Mouse (Mus musculus) limb, embryonic 11.5 days (tissue): ENCODE results near the gene Smad6. TPM values are rescaled to one million over a fixed set of nuclear protein-coding genes. Genes with fewer than 3 reads are reported as not detected.
A peak's percentile ranks its signal among the peaks of the same experiment; 100 is the strongest.

Source experiments
- ATAC-seq: fragments of 200-750 bp; cut with Nextera tagmentation; 2 replicates; pipeline ENCODE4 v1.8.0; 2017; ENCODE audit warnings: low read depth; ENCODE audit not compliant: insufficient number of reproducible peaks, low FRiP score, low TSS enrichment
- DNase-seq: peaks from one replicate; pipeline ENCODE4 v3.0.0-alpha.2; 2015; ENCODE audit warnings: low spot score
- H3K27ac ChIP-seq: fragments of 300-500 bp; sonication (generic); replicated peaks from 2 replicates; pipeline ENCODE4 v1.5.1; 2014; ENCODE audit warnings: low read depth, mild to moderate bottlenecking, low read length
- H3K27me3 ChIP-seq: fragments of 300-500 bp; sonication (generic); 2 replicates; pipeline ENCODE4 v1.6.1; 2014; ENCODE audit warnings: mild to moderate bottlenecking, low read length, mixed read lengths; ENCODE audit not compliant: control insufficient read depth, insufficient read depth
- H3K36me3 ChIP-seq: fragments of 300-500 bp; sonication (generic); 2 replicates; pipeline ENCODE4 v1.6.1; 2014; ENCODE audit warnings: mild to moderate bottlenecking, low read length, moderate library complexity, mixed read lengths; ENCODE audit not compliant: control insufficient read depth, insufficient read depth
- H3K4me1 ChIP-seq: fragments of 300-500 bp; sonication (generic); 2 replicates; pipeline ENCODE4 v1.6.1; 2014; ENCODE audit warnings: low read length, mixed read lengths; ENCODE audit not compliant: control insufficient read depth, insufficient read depth
- H3K4me2 ChIP-seq: fragments of 300-500 bp; sonication (generic); 2 replicates; pipeline ENCODE4 v1.6.1; 2014; ENCODE audit warnings: low read depth, mild to moderate bottlenecking, moderate library complexity; ENCODE audit not compliant: severe bottlenecking
- H3K4me3 ChIP-seq: fragments of 300-500 bp; sonication (generic); 2 replicates; pipeline ENCODE4 v1.5.1; 2014; ENCODE audit warnings: low read depth, low read length
- H3K9ac ChIP-seq: fragments of 300-500 bp; sonication (generic); 2 replicates; pipeline ENCODE4 v1.6.1; 2014; ENCODE audit warnings: mild to moderate bottlenecking, low read length
- H3K9me3 ChIP-seq: fragments of 300-500 bp; sonication (generic); 2 replicates; pipeline ENCODE4 v1.6.1; 2016; ENCODE audit warnings: low read length; ENCODE audit not compliant: control insufficient read depth
- WGBS: fragments of 180-500 bp; shearing (Covaris S2); extraction: QIAGEN DNeasy Blood & Tissue Kit; methylation state at CpG from one replicate; pipeline ENCODE4 v1.1.7; 2014; 5-methylcytosine and 5-hydroxymethylcytosine counted together
- polyA plus RNA-seq: library from polyadenylated mRNA; unstranded; fragments of >200 nt; fragmentation: Nextera tagmentation; extraction: Ambion mirVana; gene quantifications from 2 replicates; pipeline ENCODE4 v1.2.1, GENCODE M21; 2014

Smad6 gene
- polyA plus RNA-seq, 1 experiment from 2014 or later, result 12.3 TPM

GRCm38 (mm10) chr9:64053786-64054185 is 31.9 kb upstream of the Smad6 start:
- Histone ChIP-seq H3K9ac (no peak overlapping the region), H3K27ac (no peak overlapping the region), H3K36me3 (no peaks in the 10 kb centered on the region), H3K4me3 (no peak overlapping the region), H3K27me3 (no peaks in the 10 kb centered on the region), H3K4me2 (no peak overlapping the region), H3K4me1 (peaks cover 33% of the 10 kb centered on the region), H3K9me3 (no peaks in the 10 kb centered on the region)
- DNase-seq (no peak), ATAC-seq (no peak)
- WGBS, result 42% methylated on average over 4 of the region's 4 CpGs

- Histone ChIP-seq H3K27me3 (no peaks in the 10 kb centered on the region), H3K4me3 (no peak overlapping the region), H3K36me3 (no peaks in the 10 kb centered on the region), H3K27ac (no peak overlapping the region), H3K9ac (no peak overlapping the region), H3K9me3 (no peaks in the 10 kb centered on the region), H3K4me1 (peaks cover 22% of the 10 kb centered on the region), H3K4me2 (no peak overlapping the region)
- DNase-seq, result no peak
- 88% methylated on average over 2 of the region's 2 CpGs for WGBS
- ATAC-seq, result no peak
Observed at GRCm38 (mm10) chr9:64051241-64051640, 29.4 kb upstream of the Smad6 start.

GRCm38 (mm10) chr9:64050513-64051065 is 28.7 kb upstream of the Smad6 start:
- Histone ChIP-seq H3K27me3 (no peaks in the 10 kb centered on the region), H3K27ac (peak overlapping the region; percentile 47), H3K9ac (no peak overlapping the region), H3K4me3 (peak overlapping the region; percentile 29; the same call in 1 of the 2 replicates), H3K4me2 (peak overlapping the region; percentile 62; the same call in 1 of the 2 replicates), H3K4me1 (peaks cover 19% of the 10 kb centered on the region), H3K36me3 (no peaks in the 10 kb centered on the region), H3K9me3 (no peaks in the 10 kb centered on the region)
- no peak for DNase-seq
- ATAC-seq, result no peak
- 33% methylated on average over 8 of the region's 8 CpGs for WGBS

- peak overlapping the region; percentile 47 for H3K27ac ChIP-seq
- peaks cover 21% of the 10 kb centered on the region for H3K4me1 ChIP-seq
- no peaks in the 10 kb centered on the region for H3K36me3 ChIP-seq
- 10% methylated on average over 32 of the region's 32 CpGs for WGBS
- no peaks in the 10 kb centered on the region for H3K9me3 ChIP-seq
- H3K4me2 ChIP-seq, result peak overlapping the region; percentile 62
- DNase-seq (peak; percentile 82), ATAC-seq (peak; percentile 82)
- H3K27me3 ChIP-seq, result no peaks in the 10 kb centered on the region
- H3K4me3 ChIP-seq, result peak overlapping the region; percentile 29
- H3K9ac ChIP-seq, result peak overlapping the region; percentile 38; the same call in 1 of the 2 replicates
Observed at GRCm38 (mm10) chr9:64049471-64050380, 27.9 kb upstream of the Smad6 start.

- Histone ChIP-seq H3K27ac (0 out of 2 replicates have a peak overlapping the region, but pooled peaks have one; percentile 33), H3K27me3 (no peaks in the 10 kb centered on the region), H3K4me3 (no peak overlapping the region), H3K4me1 (peaks cover 18% of the 10 kb centered on the region), H3K9ac (no peak overlapping the region), H3K36me3 (no peaks in the 10 kb centered on the region), H3K4me2 (no peak overlapping the region), H3K9me3 (no peaks in the 10 kb centered on the region)
- WGBS, result 18% methylated on average over 14 of the region's 14 CpGs
- no peak for ATAC-seq
- DNase-seq, result peak; percentile 39
Observed at GRCm38 (mm10) chr9:64045117-64045890, 23.4 kb upstream of the Smad6 start.

GRCm38 (mm10) chr9:64044343-64044742 is 22.5 kb upstream of the Smad6 start:
- Histone ChIP-seq H3K36me3 (no peaks in the 10 kb centered on the region), H3K27ac (no peak overlapping the region), H3K9ac (peak overlapping the region; percentile 17; the same call in 1 of the 2 replicates), H3K4me2 (no peak overlapping the region), H3K27me3 (no peaks in the 10 kb centered on the region), H3K4me1 (peaks cover 14% of the 10 kb centered on the region), H3K4me3 (no peak overlapping the region), H3K9me3 (no peaks in the 10 kb centered on the region)
- no peak for ATAC-seq
- 79% methylated on average over 8 of the region's 8 CpGs for WGBS
- DNase-seq, result no peak

- no peaks in the 10 kb centered on the region for H3K9me3 ChIP-seq
- H3K36me3 ChIP-seq, result no peaks in the 10 kb centered on the region
- no peak for DNase-seq
- no peak overlapping the region for H3K4me3 ChIP-seq
- no peak overlapping the region for H3K27ac ChIP-seq
- H3K27me3 ChIP-seq, result no peaks in the 10 kb centered on the region
- no peak overlapping the region for H3K4me2 ChIP-seq
- no peak overlapping the region for H3K9ac ChIP-seq
- peaks cover 12% of the 10 kb centered on the region for H3K4me1 ChIP-seq
- 62% methylated on average over 4 of the region's 4 CpGs for WGBS
- ATAC-seq, result no peak
Observed at GRCm38 (mm10) chr9:64042911-64043310, 21.1 kb upstream of the Smad6 start.

- 78% methylated on average over 8 of the region's 8 CpGs for WGBS
- Histone ChIP-seq H3K27ac (no peak overlapping the region), H3K4me2 (no peak overlapping the region), H3K4me1 (peaks cover 12% of the 10 kb centered on the region), H3K27me3 (no peaks in the 10 kb centered on the region), H3K9ac (no peak overlapping the region), H3K9me3 (no peaks in the 10 kb centered on the region), H3K4me3 (no peak overlapping the region), H3K36me3 (no peaks in the 10 kb centered on the region)
- DNase-seq (no peak), ATAC-seq (no peak)
Observed at GRCm38 (mm10) chr9:64042216-64042615, 20.4 kb upstream of the Smad6 start.
